Mouse (Mus musculus) liver, embryonic 14.5 days (tissue): ENCODE results near the gene Ccdc28b.

Experiments used
- CTCF ChIP-seq: IDR thresholded peaks from 2 replicates; pipeline ENCODE4 v1.5.1; 2016; ENCODE audit warnings: antibody characterized with exemption, low read depth, control low read depth
- EP300 ChIP-seq: IDR thresholded peaks from 2 replicates; pipeline ENCODE4 v1.6.1; 2016; ENCODE audit warnings: antibody characterized with exemption, low read depth

- TF ChIP-seq CTCF (no peak), EP300 (no peak)
These were observed 31.0 kb upstream of the Ccdc28b start for GRCm38 (mm10) chr4:129654770-129655169.
